Mouse (Mus musculus) limb, embryonic 13.5 days (tissue): ENCODE results near the gene Klkb1. TPM values are rescaled to one million over a fixed set of nuclear protein-coding genes. Genes with fewer than 3 reads are reported as not detected.

ENCODE experiments used
- ATAC-seq: fragments of 200-750 bp; cut with Nextera tagmentation; 2 replicates; pipeline ENCODE4 v1.8.0; 2017; ENCODE audit warnings: low read depth, moderate number of reproducible peaks, moderate TSS enrichment; ENCODE audit not compliant: low FRiP score
- H3K27ac ChIP-seq: fragments of 300-500 bp; sonication (generic); 2 replicates; pipeline ENCODE4 v1.5.1; 2015; ENCODE audit warnings: inconsistent platforms, mild to moderate bottlenecking, moderate library complexity
- H3K27me3 ChIP-seq: fragments of 300-500 bp; sonication (generic); 2 replicates; pipeline ENCODE4 v1.6.1; 2015; ENCODE audit warnings: mild to moderate bottlenecking, inconsistent platforms
- H3K36me3 ChIP-seq: fragments of 300-500 bp; sonication (generic); 2 replicates; pipeline ENCODE4 v1.6.1; 2015; ENCODE audit warnings: inconsistent platforms, mild to moderate bottlenecking, moderate library complexity
- H3K4me1 ChIP-seq: fragments of 300-500 bp; sonication (generic); 2 replicates; pipeline ENCODE4 v1.6.1; 2015; ENCODE audit warnings: inconsistent platforms
- H3K4me2 ChIP-seq: fragments of 300-500 bp; sonication (generic); replicated peaks from 2 replicates; pipeline ENCODE4 v1.6.1; 2015; ENCODE audit warnings: inconsistent platforms, mild to moderate bottlenecking, moderate library complexity
- H3K4me3 ChIP-seq: fragments of 300-500 bp; sonication (generic); 2 replicates; pipeline ENCODE4 v1.5.1; 2015; ENCODE audit warnings: moderate library complexity, mild to moderate bottlenecking, inconsistent platforms
- H3K9ac ChIP-seq: fragments of 300-500 bp; sonication (generic); 2 replicates; pipeline ENCODE4 v1.6.1; 2015; ENCODE audit warnings: mild to moderate bottlenecking, inconsistent platforms
- H3K9me3 ChIP-seq: fragments of 300-500 bp; sonication (generic); 2 replicates; pipeline ENCODE4 v1.6.1; 2016; ENCODE audit warnings: inconsistent platforms
- WGBS: fragments of 180-500 bp; shearing (Covaris S2); methylation state at CpG from one replicate; pipeline ENCODE4 v1.1.7; 2015; 5-methylcytosine and 5-hydroxymethylcytosine counted together
- polyA plus RNA-seq: library from polyadenylated mRNA; unstranded; fragments of >200 nt; fragmentation: Nextera tagmentation; extraction: Ambion mirVana; gene quantifications from 2 replicates; pipeline ENCODE4 v1.2.1, GENCODE M21; 2015

The Klkb1 gene
- polyA plus RNA-seq, 1 experiment from 2014 or later = 0.04 TPM

DNA sequence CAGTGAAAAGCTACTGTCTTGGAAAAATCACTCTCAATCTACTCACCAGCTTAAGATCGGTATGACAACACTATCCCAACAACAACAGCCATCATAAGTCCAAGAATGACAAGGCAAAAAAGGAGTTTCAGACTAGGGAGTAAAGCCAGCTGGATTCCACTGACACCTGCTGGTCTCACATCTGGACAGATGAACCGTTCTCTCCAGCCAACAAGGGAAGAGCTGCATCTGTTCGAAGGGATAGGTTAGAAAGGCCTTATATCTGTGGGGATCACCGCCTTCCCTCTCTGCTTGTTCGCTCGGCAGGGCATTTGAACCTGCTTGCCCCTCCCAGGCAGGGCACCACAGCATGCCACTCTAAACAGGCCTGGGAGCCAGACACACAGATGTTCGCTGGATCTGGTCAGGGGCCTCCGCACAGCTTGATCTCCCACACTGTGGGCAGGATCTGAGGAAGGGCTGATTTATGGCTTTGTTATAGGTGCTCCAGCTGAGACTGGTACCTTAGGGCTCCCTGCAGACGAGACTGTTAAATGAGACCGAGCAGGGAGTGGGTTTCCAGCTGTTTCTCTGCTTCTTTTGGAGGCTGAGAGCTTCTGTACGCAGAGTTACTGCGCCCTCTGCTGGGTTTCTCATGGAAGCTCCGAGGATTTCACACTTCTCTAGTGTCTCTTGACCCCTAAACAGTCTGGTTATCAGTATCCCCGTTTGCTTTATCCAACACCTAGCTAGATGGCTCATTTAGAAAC, 58.3 kb downstream of the Klkb1 start:
- Histone ChIP-seq H3K4me1 (peaks cover 4% of the 10 kb centered on the region), H3K9me3 (no peaks in the 10 kb centered on the region), H3K9ac (peak overlapping the region; percentile 21; the same call in 1 of the 2 replicates), H3K27me3 (no peaks in the 10 kb centered on the region), H3K27ac (no peak overlapping the region), H3K36me3 (no peaks in the 10 kb centered on the region), H3K4me3 (peak overlapping the region; percentile 17; the same call in 1 of the 2 replicates), H3K4me2 (peak overlapping the region; percentile 58)
- WGBS = 14% methylated on average over 14 of the region's 14 CpGs
- peak; percentile 72 for ATAC-seq

DNA sequence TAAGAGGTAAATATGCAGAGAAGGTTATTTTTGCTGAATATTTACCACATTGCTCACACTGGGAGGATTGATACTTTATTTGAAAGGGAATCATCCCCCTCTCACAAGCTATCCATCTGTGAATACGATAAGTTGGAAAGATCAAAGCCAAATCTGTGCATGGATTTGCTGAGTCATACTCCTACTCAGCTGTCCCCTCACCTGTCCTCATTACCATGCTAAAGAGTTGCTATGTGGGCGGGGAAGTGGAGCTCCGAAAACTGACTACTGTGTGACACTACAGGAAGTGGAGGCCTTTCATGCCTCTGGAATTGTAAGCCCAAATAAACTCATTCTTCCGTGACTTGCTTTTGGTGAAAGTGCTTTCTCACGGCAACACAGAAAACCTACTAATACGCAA, 59.4 kb downstream of the Klkb1 start:
- Histone ChIP-seq H3K27me3 (no peaks in the 10 kb centered on the region), H3K4me3 (no peak overlapping the region), H3K36me3 (no peaks in the 10 kb centered on the region), H3K9ac (no peak overlapping the region), H3K9me3 (no peaks in the 10 kb centered on the region), H3K4me1 (peaks cover 4% of the 10 kb centered on the region), H3K27ac (no peak overlapping the region), H3K4me2 (no peak overlapping the region)
- WGBS = 89% methylated on average over 6 of the region's 6 CpGs
- no peak for ATAC-seq

DNA sequence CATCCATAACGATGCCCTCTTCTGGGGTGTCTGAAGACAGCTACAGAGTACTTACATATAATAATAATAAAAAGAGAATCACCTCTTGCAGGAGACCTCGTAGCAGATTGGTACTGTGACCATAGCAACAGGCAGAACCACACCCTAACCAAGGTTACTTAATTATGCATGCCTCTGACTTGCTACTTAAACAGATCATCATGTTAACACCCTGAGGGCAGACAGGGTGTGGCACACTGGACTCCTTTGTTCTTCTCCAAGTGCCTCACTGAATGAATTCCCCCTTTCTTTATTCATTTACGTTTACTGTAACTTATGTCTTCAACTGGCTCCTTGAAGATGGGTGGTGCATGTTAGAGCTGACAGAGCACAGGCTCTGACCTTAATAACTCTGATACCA, 61.4 kb downstream of the Klkb1 start:
- Histone ChIP-seq H3K4me3 (no peak overlapping the region), H3K9ac (no peak overlapping the region), H3K4me1 (peaks cover 4% of the 10 kb centered on the region), H3K4me2 (no peak overlapping the region), H3K27me3 (no peaks in the 10 kb centered on the region), H3K9me3 (no peaks in the 10 kb centered on the region), H3K27ac (no peak overlapping the region), H3K36me3 (no peaks in the 10 kb centered on the region)
- WGBS = 67% methylated on average over 3 of the region's 3 CpGs
- no peak for ATAC-seq

Other genes starting within 250 kb of the Klkb1 start
- 0.11 and 0.15 TPM in 2 replicates for gene Mtnr1a, start 225.7 kb downstream of the Klkb1 start, polyA plus RNA-seq
- gene F11, start 32.8 kb downstream of the Klkb1 start, polyA plus RNA-seq = not detected in 2 replicates
- not detected in 2 replicates for gene Gm45753, start 13.6 kb upstream of the Klkb1 start, polyA plus RNA-seq
- gene Cyp4v3, start 38.4 kb upstream of the Klkb1 start, polyA plus RNA-seq = 1.5 and 1.6 TPM in 2 replicates
- gene Fam149a, start 87.4 kb upstream of the Klkb1 start, polyA plus RNA-seq = 10.9 and 12.1 TPM in 2 replicates
- gene Tlr3, start 116.2 kb upstream of the Klkb1 start, polyA plus RNA-seq = 0.66 and 1.4 TPM in 2 replicates
- gene Sorbs2, start 212.9 kb upstream of the Klkb1 start, polyA plus RNA-seq = 45.5 and 52.4 TPM in 2 replicates